Mouse (Mus musculus) limb, embryonic 13.5 days (tissue): ENCODE measurements around the gene Mad1l1. TPM values are rescaled to one million over a fixed set of nuclear protein-coding genes. Genes with fewer than 3 reads are reported as not detected.
"Not testable (repeated sequence)": the region's sequence is repeated elsewhere in the genome, so short reads cannot be mapped to it uniquely, and the experiment has no call there.

Experiments used
- ATAC-seq: fragments of 200-750 bp; cut with Nextera tagmentation; 2 replicates; pipeline ENCODE4 v1.8.0; 2017; ENCODE audit warnings: low read depth, moderate number of reproducible peaks, moderate TSS enrichment; ENCODE audit not compliant: low FRiP score
- H3K27ac ChIP-seq: fragments of 300-500 bp; sonication (generic); 2 replicates; pipeline ENCODE4 v1.5.1; 2015; ENCODE audit warnings: inconsistent platforms, mild to moderate bottlenecking, moderate library complexity
- H3K27me3 ChIP-seq: fragments of 300-500 bp; sonication (generic); 2 replicates; pipeline ENCODE4 v1.6.1; 2015; ENCODE audit warnings: mild to moderate bottlenecking, inconsistent platforms
- H3K36me3 ChIP-seq: fragments of 300-500 bp; sonication (generic); 2 replicates; pipeline ENCODE4 v1.6.1; 2015; ENCODE audit warnings: inconsistent platforms, mild to moderate bottlenecking, moderate library complexity
- H3K4me1 ChIP-seq: fragments of 300-500 bp; sonication (generic); 2 replicates; pipeline ENCODE4 v1.6.1; 2015; ENCODE audit warnings: inconsistent platforms
- H3K4me2 ChIP-seq: fragments of 300-500 bp; sonication (generic); replicated peaks from 2 replicates; pipeline ENCODE4 v1.6.1; 2015; ENCODE audit warnings: inconsistent platforms, mild to moderate bottlenecking, moderate library complexity
- H3K4me3 ChIP-seq: fragments of 300-500 bp; sonication (generic); 2 replicates; pipeline ENCODE4 v1.5.1; 2015; ENCODE audit warnings: moderate library complexity, mild to moderate bottlenecking, inconsistent platforms
- H3K9ac ChIP-seq: fragments of 300-500 bp; sonication (generic); 2 replicates; pipeline ENCODE4 v1.6.1; 2015; ENCODE audit warnings: mild to moderate bottlenecking, inconsistent platforms
- H3K9me3 ChIP-seq: fragments of 300-500 bp; sonication (generic); 2 replicates; pipeline ENCODE4 v1.6.1; 2016; ENCODE audit warnings: inconsistent platforms
- WGBS: fragments of 180-500 bp; shearing (Covaris S2); methylation state at CpG from one replicate; pipeline ENCODE4 v1.1.7; 2015; 5-methylcytosine and 5-hydroxymethylcytosine counted together
- polyA plus RNA-seq: library from polyadenylated mRNA; unstranded; fragments of >200 nt; fragmentation: Nextera tagmentation; extraction: Ambion mirVana; gene quantifications from 2 replicates; pipeline ENCODE4 v1.2.1, GENCODE M21; 2015

Mad1l1 gene
- polyA plus RNA-seq, 1 experiment from 2014 or later: 52.6 TPM

DNA sequence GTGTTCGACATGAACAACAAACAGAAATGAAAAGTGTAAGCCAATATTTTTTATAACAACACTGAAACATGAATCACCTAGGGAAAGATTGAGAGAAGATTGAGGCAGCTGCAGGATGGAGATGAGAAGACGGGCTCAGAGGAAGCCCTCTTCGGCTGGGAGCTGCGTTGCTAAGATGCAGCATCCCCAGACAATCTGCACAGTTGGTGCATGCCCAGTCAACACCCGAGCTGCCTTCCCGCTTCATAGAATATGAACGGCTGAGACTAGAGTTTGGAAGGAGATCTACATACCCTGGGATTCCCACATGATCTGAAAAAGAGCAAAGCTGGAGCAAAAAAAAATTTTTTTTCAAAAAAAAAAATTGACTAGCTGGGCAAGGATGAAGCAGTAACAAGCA is 302.6 kb downstream of the Mad1l1 start:
- no peak for ATAC-seq
- no peak overlapping the region for H3K9ac ChIP-seq
- H3K9me3 ChIP-seq: no peaks in the 10 kb centered on the region
- no peak overlapping the region for H3K27ac ChIP-seq
- no peak overlapping the region for H3K4me2 ChIP-seq
- H3K4me3 ChIP-seq: no peak overlapping the region
- H3K4me1 ChIP-seq: peaks cover 29% of the 10 kb centered on the region
- H3K27me3 ChIP-seq: no peaks in the 10 kb centered on the region
- WGBS: 88% methylated on average over 7 of the region's 7 CpGs
- no peaks in the 10 kb centered on the region for H3K36me3 ChIP-seq

DNA sequence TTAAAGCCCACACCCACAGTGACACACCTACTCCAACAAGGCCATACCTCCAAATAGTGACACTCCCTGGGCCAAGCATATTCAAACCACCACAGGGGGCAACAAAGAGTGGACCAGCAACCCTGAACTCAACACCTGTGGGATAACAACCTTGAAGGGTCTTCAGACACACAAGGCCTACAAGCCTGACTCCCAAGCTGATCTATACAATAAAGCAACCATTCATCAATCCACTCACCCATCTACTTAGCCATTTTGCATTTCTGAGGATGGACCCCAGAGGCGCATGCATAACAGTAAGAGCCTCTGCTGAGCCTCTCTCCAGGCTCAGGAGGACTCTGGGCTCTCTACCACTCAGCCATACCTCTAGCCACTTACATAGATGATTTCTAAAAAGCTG is 304.5 kb downstream of the Mad1l1 start:
- Histone ChIP-seq H3K9me3 (no peaks in the 10 kb centered on the region), H3K4me1 (peaks cover 41% of the 10 kb centered on the region), H3K36me3 (no peaks in the 10 kb centered on the region), H3K9ac (no peak overlapping the region), H3K4me2 (no peak overlapping the region), H3K4me3 (no peak overlapping the region), H3K27me3 (no peaks in the 10 kb centered on the region), H3K27ac (no peak overlapping the region)
- ATAC-seq: no peak
- 100% methylated on average over 1 of the region's 1 CpGs for WGBS

DNA sequence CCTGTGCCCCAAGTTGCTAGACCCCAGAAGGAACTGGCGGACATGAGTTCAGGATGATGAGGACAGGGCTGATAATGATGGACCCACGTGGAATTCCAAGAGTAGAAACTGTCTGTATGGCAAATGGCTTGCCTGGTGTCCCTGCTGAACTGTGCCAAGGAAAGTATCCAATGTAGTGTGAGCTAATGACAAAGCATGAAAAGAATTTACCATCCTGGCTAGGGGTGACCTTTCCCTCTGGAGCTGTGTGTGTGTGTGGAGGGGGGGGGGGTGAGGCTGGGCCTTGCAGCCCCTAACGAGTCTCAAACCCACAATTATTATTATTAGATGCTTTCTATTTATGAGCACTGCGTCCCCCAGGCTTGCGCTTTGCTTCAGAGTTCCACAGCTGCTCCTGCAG is 307.7 kb downstream of the Mad1l1 start:
- no peak overlapping the region for H3K27ac ChIP-seq
- no peaks in the 10 kb centered on the region for H3K27me3 ChIP-seq
- no peak overlapping the region for H3K4me3 ChIP-seq
- H3K9ac ChIP-seq: no peak overlapping the region
- no peaks in the 10 kb centered on the region for H3K9me3 ChIP-seq
- no peak overlapping the region for H3K4me2 ChIP-seq
- H3K4me1 ChIP-seq: peaks cover 41% of the 10 kb centered on the region
- peaks cover under 1% of the 10 kb centered on the region; the same call in 1 of the 2 replicates for H3K36me3 ChIP-seq
- 50% methylated on average over 5 of the region's 5 CpGs for WGBS
- ATAC-seq: no peak

GRCm38 (mm10) chr5:140012286-140012967 is 308.9 kb downstream of the Mad1l1 start:
- no peak overlapping the region for H3K4me3 ChIP-seq

GRCm38 (mm10) chr5:140010405-140010804 is 310.9 kb downstream of the Mad1l1 start:
- H3K9me3 ChIP-seq: no peaks in the 10 kb centered on the region
- no peak overlapping the region for H3K9ac ChIP-seq
- no peak for ATAC-seq
- no peak overlapping the region for H3K27ac ChIP-seq
- H3K4me1 ChIP-seq: peaks cover 51% of the 10 kb centered on the region
- no peak overlapping the region for H3K4me2 ChIP-seq
- H3K4me3 ChIP-seq: no peak overlapping the region
- H3K27me3 ChIP-seq: no peaks in the 10 kb centered on the region
- 66% methylated on average over 3 of the region's 3 CpGs for WGBS
- H3K36me3 ChIP-seq: peaks cover 6% of the 10 kb centered on the region; the same call in 1 of the 2 replicates

More at GRCm38 (mm10) chr5:140012286-140012967, 308.9 kb downstream of the Mad1l1 start:
- Histone ChIP-seq H3K4me2 (no peak overlapping the region), H3K27ac (no peak overlapping the region), H3K9me3 (no peaks in the 10 kb centered on the region), H3K9ac (no peak overlapping the region), H3K27me3 (no peaks in the 10 kb centered on the region), H3K4me1 (peaks cover 50% of the 10 kb centered on the region), H3K36me3 (peaks cover 6% of the 10 kb centered on the region; the same call in 1 of the 2 replicates)
- WGBS: 73% methylated on average over 12 of the region's 12 CpGs
- no peak for ATAC-seq

GRCm38 (mm10) chr5:140009083-140009655 is 312.2 kb downstream of the Mad1l1 start:
- no peaks in the 10 kb centered on the region for H3K9me3 ChIP-seq
- ATAC-seq: no peak
- H3K4me3 ChIP-seq: no peak overlapping the region
- H3K27ac ChIP-seq: no peak overlapping the region
- no peaks in the 10 kb centered on the region for H3K27me3 ChIP-seq
- H3K9ac ChIP-seq: 0 out of 2 replicates have a peak overlapping the region, but pooled peaks have one; percentile 31
- H3K4me2 ChIP-seq: no peak overlapping the region
- peaks cover 38% of the 10 kb centered on the region for H3K4me1 ChIP-seq
- peaks cover 6% of the 10 kb centered on the region; the same call in 1 of the 2 replicates for H3K36me3 ChIP-seq
- 74% methylated on average over 7 of the region's 7 CpGs for WGBS

GRCm38 (mm10) chr5:140008523-140008806 is 312.9 kb downstream of the Mad1l1 start:
- Histone ChIP-seq H3K36me3 (peaks cover 6% of the 10 kb centered on the region; the same call in 1 of the 2 replicates), H3K4me3 (no peak overlapping the region), H3K27ac (no peak overlapping the region), H3K4me1 (peaks cover 31% of the 10 kb centered on the region), H3K4me2 (no peak overlapping the region), H3K27me3 (no peaks in the 10 kb centered on the region), H3K9me3 (no peaks in the 10 kb centered on the region), H3K9ac (0 out of 2 replicates have a peak overlapping the region, but pooled peaks have one; percentile 25)
- ATAC-seq: no peak
- 67% methylated on average over 5 of the region's 5 CpGs for WGBS

DNA sequence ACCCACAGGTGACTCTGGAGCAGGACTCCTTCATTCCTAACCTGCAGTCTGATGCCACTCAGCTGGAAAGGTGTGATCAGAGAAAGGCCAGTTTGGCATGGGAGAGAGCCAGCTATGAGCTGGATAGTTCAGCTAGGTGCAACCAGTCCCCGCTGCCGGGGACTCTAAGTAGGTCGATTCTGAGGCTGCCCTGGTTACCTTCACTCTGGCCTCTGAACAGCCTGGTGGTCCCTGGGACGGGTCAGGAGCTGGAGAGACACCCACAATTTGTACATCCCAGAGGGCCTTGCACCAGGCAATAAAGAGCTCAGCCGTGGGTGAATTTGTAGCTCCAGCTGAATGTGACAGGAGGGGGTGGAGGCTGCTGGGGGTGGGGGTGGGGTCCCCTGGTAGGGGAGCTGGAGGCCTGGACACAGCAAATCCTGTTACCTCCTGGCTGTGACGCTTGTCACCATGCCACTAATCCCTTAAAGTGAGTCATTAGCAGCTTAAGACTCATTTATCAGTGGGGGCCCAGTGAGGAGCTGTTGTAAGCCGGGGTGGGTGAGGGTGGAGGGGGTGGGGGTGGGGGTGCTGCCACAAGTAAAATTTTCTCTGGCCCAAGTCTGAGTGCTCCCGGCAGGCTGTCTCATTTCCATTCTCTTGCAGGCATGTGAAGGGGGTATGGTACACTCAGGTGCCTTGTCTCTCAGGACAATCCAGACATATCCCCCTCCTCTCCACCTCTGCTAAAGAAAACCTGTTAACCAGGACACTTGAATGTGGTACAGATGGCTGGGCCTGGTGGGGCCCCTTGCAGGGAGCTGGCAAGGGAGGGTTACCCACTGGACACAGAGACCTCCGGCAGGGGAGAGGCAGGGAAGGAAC is 313.5 kb downstream of the Mad1l1 start:
- Histone ChIP-seq H3K9me3 (no peaks in the 10 kb centered on the region), H3K36me3 (peaks cover 6% of the 10 kb centered on the region; the same call in 1 of the 2 replicates), H3K4me2 (no peak overlapping the region), H3K27ac (no peak overlapping the region), H3K4me1 (peaks cover 25% of the 10 kb centered on the region), H3K9ac (0 out of 2 replicates have a peak overlapping the region, but pooled peaks have one; percentile 25), H3K27me3 (no peaks in the 10 kb centered on the region), H3K4me3 (no peak overlapping the region)
- WGBS: 35% methylated on average over 9 of the region's 9 CpGs
- ATAC-seq: no peak

- Histone ChIP-seq H3K27me3 (no peaks in the 10 kb centered on the region), H3K36me3 (peaks cover 6% of the 10 kb centered on the region; the same call in 1 of the 2 replicates), H3K4me2 (no peak overlapping the region), H3K27ac (no peak overlapping the region), H3K9me3 (no peaks in the 10 kb centered on the region), H3K9ac (no peak overlapping the region), H3K4me1 (peaks cover 25% of the 10 kb centered on the region), H3K4me3 (no peak overlapping the region)
- ATAC-seq: no peak
- WGBS: 57% methylated on average over 8 of the region's 8 CpGs
These were observed 314.5 kb downstream of the Mad1l1 start for GRCm38 (mm10) chr5:140006861-140007260.

- no peaks in the 10 kb centered on the region for H3K36me3 ChIP-seq
- no peak for ATAC-seq
- H3K27ac ChIP-seq: no peak overlapping the region
- 46% methylated on average over 3 of the region's 3 CpGs for WGBS
- H3K4me1 ChIP-seq: peaks cover 23% of the 10 kb centered on the region
- H3K4me3 ChIP-seq: no peak overlapping the region
- no peaks in the 10 kb centered on the region for H3K9me3 ChIP-seq
- H3K4me2 ChIP-seq: no peak overlapping the region
- H3K9ac ChIP-seq: no peak overlapping the region
- no peaks in the 10 kb centered on the region for H3K27me3 ChIP-seq
These were observed 318.8 kb downstream of the Mad1l1 start for GRCm38 (mm10) chr5:140002541-140002940.

GRCm38 (mm10) chr5:139998916-139999315 is 322.4 kb downstream of the Mad1l1 start:
- ATAC-seq: no peak; the same call in 1 of the 2 replicates
- 25% methylated on average over 6 of the region's 6 CpGs for WGBS
- Histone ChIP-seq H3K27me3 (no peaks in the 10 kb centered on the region), H3K4me1 (peaks cover 11% of the 10 kb centered on the region), H3K9ac (no peak overlapping the region), H3K4me3 (no peak overlapping the region), H3K36me3 (no peaks in the 10 kb centered on the region), H3K27ac (no peak overlapping the region), H3K9me3 (no peaks in the 10 kb centered on the region), H3K4me2 (no peak overlapping the region)

DNA sequence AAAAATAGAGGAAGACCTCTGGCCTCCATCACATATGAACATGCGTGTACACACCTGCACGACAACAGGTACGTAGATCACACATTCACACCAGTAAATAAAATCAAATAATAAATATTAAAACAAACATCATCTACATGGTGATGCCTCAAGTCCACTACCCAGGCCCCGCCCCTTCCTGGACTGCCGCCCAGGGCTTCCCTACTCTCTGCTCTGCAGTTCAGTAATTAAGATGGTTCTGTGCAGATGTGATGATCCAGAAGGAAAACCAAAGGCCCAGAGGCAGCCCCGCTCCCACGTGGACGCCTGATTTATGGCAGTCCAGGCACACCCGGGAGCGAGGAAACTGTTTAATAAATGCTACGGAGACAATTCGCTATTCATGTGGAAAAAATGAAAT is 323.0 kb downstream of the Mad1l1 start:
- H3K4me3 ChIP-seq, H3K36me3 ChIP-seq, ATAC-seq, H3K27me3 ChIP-seq, H3K9me3 ChIP-seq, H3K9ac ChIP-seq, H3K4me2 ChIP-seq, H3K27ac ChIP-seq: not testable (repeated sequence)
- 48% methylated on average over 12 of the region's 12 CpGs for WGBS
- peaks cover 11% of the 10 kb centered on the region for H3K4me1 ChIP-seq
